Mouse (Mus musculus): ENCODE measurements around the gene Mmgt2.

GRCm38 (mm10) chr11:62603312-62604056, 45.0 kb upstream of the Mmgt2 start:
- TF ChIP-seq CTCF (IDR thresholded peaks at IDR 0.05; ENCODE audit: control insufficient read depth, insufficient read depth, insufficient read length) (no peak), MYOG (IDR thresholded peaks at IDR 0.05; ENCODE audit: control insufficient read depth, extremely low read depth, insufficient read length) (no peak), MYOD1 (IDR thresholded peaks at IDR 0.05; ENCODE audit: control insufficient read depth, insufficient read length, low read depth) (no peak), USF1 (IDR thresholded peaks at IDR 0.05; ENCODE audit: low read depth) (no peak), MAX (IDR thresholded peaks at IDR 0.05) (no peak), CEBPB (IDR thresholded peaks at IDR 0.05; ENCODE audit: low read depth) (no peak)

Measured in C2C12 (cell line).